Mouse (Mus musculus): ENCODE data around the gene Gm14322. TPM values are rescaled to one million over a fixed set of nuclear protein-coding genes. Genes with fewer than 3 reads are reported as not detected.
"Not testable (repeated sequence)": the region's sequence is repeated elsewhere in the genome, so short reads cannot be mapped to it uniquely, and the experiment has no call there.

Gm14322 gene
- 0.19 and 0.35 TPM in 2 replicates for polyA plus RNA-seq (2012; rRNA removed)

GRCm38 (mm10) chr2:177758941-177759558 is at the start of gene Gm14322:
Gene Gm14322 (plus strand): TSS chr2:177759288.
- DNase-seq (ENCODE audit: low read depth, low spot score) = not testable (repeated sequence)
- 17% methylated on average over 9 of the region's 9 CpGs for WGBS

- 79% methylated on average over 6 of the region's 10 CpGs for WGBS
These were observed 17.6 kb upstream of the Gm14322 start for GRCm38 (mm10) chr2:177741487-177741886.

DNA sequence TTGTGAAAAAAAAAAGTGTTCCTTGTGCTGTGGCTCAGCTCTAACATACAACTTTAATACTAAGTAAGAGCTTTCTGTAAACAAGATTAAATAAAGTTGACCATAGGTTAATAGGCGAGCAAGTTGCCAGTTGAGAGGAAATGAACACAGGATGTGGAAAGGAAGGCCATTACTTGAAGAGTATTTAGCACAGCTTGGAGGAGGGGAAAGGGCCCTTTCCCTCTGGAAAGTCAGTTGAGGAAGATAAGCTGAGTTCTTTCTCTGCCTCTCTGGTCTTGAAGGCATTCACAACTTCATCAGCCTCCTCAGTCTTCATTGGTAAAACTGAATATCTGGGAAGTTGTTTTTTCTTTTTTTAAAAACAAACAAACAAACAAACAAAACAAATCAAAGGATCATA is 28.3 kb downstream of the Gm14322 start:
- WGBS = 53% methylated on average over 1 of the region's 1 CpGs
- not testable (repeated sequence) for DNase-seq (ENCODE audit: low read depth, low spot score)

More at GRCm38 (mm10) chr2:177741487-177741886, 17.6 kb upstream of the Gm14322 start:
- not testable (repeated sequence) for DNase-seq (ENCODE audit: low read depth, low spot score)

DNA sequence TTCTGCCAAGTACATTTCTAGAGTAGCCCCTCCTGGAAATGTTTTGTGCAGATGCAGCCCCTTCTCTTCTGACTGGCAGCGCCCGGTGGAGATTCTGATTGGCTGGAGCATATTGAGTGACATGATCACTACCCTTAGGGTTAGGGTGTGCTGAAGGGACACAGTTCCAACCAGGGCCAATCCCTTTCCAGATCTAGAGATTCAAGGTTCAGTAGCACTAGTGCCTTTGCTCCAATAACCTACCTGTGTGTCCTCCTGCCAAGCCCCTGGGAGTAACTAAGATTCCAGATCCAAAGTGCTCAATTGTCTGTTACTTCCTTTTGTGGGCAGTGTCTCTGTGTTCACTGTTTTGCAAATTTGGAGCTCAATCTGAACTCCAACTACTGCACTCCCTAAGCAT is 47.1 kb downstream of the Gm14322 start:
- WGBS = no CpG with 5 or more reads among the region's 2 CpGs
- not testable (repeated sequence) for DNase-seq (ENCODE audit: low read depth, low spot score)

Other genes starting within 250 kb of the Gm14322 start
- not detected in 2 replicates for gene Gm14406, start 181.1 kb upstream of the Gm14322 start, polyA plus RNA-seq (2012; rRNA removed)
- gene Gm14325, start 81.0 kb downstream of the Gm14322 start, polyA plus RNA-seq (2012; rRNA removed) = 3.5 and 7.5 TPM in 2 replicates
- gene Gm14327, start 137.8 kb downstream of the Gm14322 start, polyA plus RNA-seq (2012; rRNA removed) = 0.21 and 0.77 TPM in 2 replicates
- gene Zfp972, start 166.3 kb downstream of the Gm14322 start, polyA plus RNA-seq (2012; rRNA removed) = 0.25 TPM in 1 of 2 replicates, not detected in the other
- 1.3 and 2.1 TPM in 2 replicates for gene Gm14326, start 198.0 kb downstream of the Gm14322 start, polyA plus RNA-seq (2012; rRNA removed)